In genomic region chr11:114699511-114699910, GRCm38 (mm10) we compare ENCODE assay signal across 8 mouse cellular contexts. TPM values are rescaled to one million over a fixed set of nuclear protein-coding genes. Genes with fewer than 3 reads are reported as not detected.
DNase-seq lines count a peak whose midpoint lies in the region; ATAC-seq and TF ChIP-seq lines count a peak whose summit lies in the region.

No protein-coding gene starts in this region.

- H3K4me1 ChIP-seq in kidney, embryonic 14.5 days (ENCODE audit: control insufficient read depth, insufficient read depth, low read length): no peaks in the 10 kb centered on the region
- peaks cover 16% of the 10 kb centered on the region for H3K4me1 ChIP-seq in thymus, adult 2 months (replicated peaks; ENCODE audit: control insufficient read depth, insufficient read depth, low read length)
- peaks cover 21% of the 10 kb centered on the region for H3K4me1 ChIP-seq in forebrain, embryonic 14.5 days (ENCODE audit: control insufficient read depth, insufficient read depth, low read length)

- H3K36me3 ChIP-seq in kidney, embryonic 14.5 days (ENCODE audit: control insufficient read depth, insufficient read depth, low read length): no peaks in the 10 kb centered on the region; the same call in 1 of the 2 replicates
- no peaks in the 10 kb centered on the region for H3K36me3 ChIP-seq in thymus, adult 2 months (ENCODE audit: control insufficient read depth, insufficient read depth, low read length)
- H3K36me3 ChIP-seq in forebrain, embryonic 14.5 days (ENCODE audit: control insufficient read depth, insufficient read depth, low read length): peaks cover 10% of the 10 kb centered on the region

- no peak overlapping the region for H3K27ac ChIP-seq in kidney, embryonic 14.5 days (ENCODE audit: low read depth, low read length)
- no peak overlapping the region for H3K27ac ChIP-seq in thymus, adult 2 months (ENCODE audit: control insufficient read depth, insufficient read depth, low read length)
- no peak overlapping the region for H3K27ac ChIP-seq in forebrain, embryonic 14.5 days (ENCODE audit: low read depth, low read length)

- no peak overlapping the region for H3K4me3 ChIP-seq in kidney, embryonic 14.5 days (ENCODE audit: low read length)
- H3K4me3 ChIP-seq in thymus, adult 2 months (ENCODE audit: control insufficient read depth, insufficient read depth, low read length): no peak overlapping the region
- H3K4me3 ChIP-seq in forebrain, embryonic 14.5 days (ENCODE audit: low read depth, low read length): no peak overlapping the region

- ATAC-seq in kidney, embryonic 14.5 days (ENCODE audit: low FRiP score, low TSS enrichment): no peak
- no peak for ATAC-seq in forebrain, embryonic 14.5 days

- intact Hi-C loops in gastrocnemius, postnatal 36 days (cut with DNase I): no loop called here

- no peak overlapping the region for H3K9ac ChIP-seq in kidney, embryonic 14.5 days (ENCODE audit: low read depth, low read length)
- H3K9ac ChIP-seq in forebrain, embryonic 14.5 days (ENCODE audit: low read length): no peak overlapping the region

- H3K4me2 ChIP-seq in kidney, embryonic 14.5 days (replicated peaks; ENCODE audit: low read depth, low read length): no peak overlapping the region
- no peak overlapping the region for H3K4me2 ChIP-seq in forebrain, embryonic 14.5 days (ENCODE audit: low read length)

- TF ChIP-seq POLR2A in thymus, adult 2 months (IDR thresholded peaks at IDR 0.05; ENCODE audit: control insufficient read depth, extremely low read depth, insufficient read depth, low read length, poor library complexity): 0 out of 2 replicates have a peak, but pooled peaks have one; percentile 11

- no peaks in the 10 kb centered on the region for H3K9me3 ChIP-seq in kidney, embryonic 14.5 days (ENCODE audit: control insufficient read depth, low read length)
- H3K9me3 ChIP-seq in forebrain, embryonic 14.5 days (replicated peaks; ENCODE audit: control insufficient read depth, low read length): no peaks in the 10 kb centered on the region

- WGBS in kidney, embryonic 14.5 days: 79% methylated on average over 12 of the region's 12 CpGs
- 50% methylated on average over 12 of the region's 12 CpGs for WGBS in thymus, adult 2 months
- WGBS in forebrain, embryonic 14.5 days: 89% methylated on average over 12 of the region's 12 CpGs

- DNase-seq in kidney, adult 11 months: peak; percentile 47
- DNase-seq in gastrocnemius, postnatal 36 days: peak; percentile 60 to 72
- peak; percentile 79 for DNase-seq in kidney, postnatal 14 days
- DNase-seq in thymus, adult 2 months: peak; percentile 54
- no peak for DNase-seq in embryo, embryonic 10.5 days (ENCODE audit: low spot score)
- DNase-seq in forebrain, embryonic 14.5 days (ENCODE audit: low spot score): no peak
- DNase-seq in cerebellum, postnatal 36 days: no peak

- TF ChIP-seq CTCF in thymus, adult 2 months (IDR thresholded peaks at IDR 0.05; ENCODE audit: borderline replicate concordance, control insufficient read depth, extremely low read depth, insufficient read depth, low read length, poor library complexity): no peak

- H3K27me3 ChIP-seq in kidney, embryonic 14.5 days (ENCODE audit: control insufficient read depth, insufficient read depth, low read length): no peaks in the 10 kb centered on the region
- H3K27me3 ChIP-seq in thymus, adult 2 months (ENCODE audit: control insufficient read depth, insufficient read depth, low read length): no peaks in the 10 kb centered on the region
- no peaks in the 10 kb centered on the region for H3K27me3 ChIP-seq in forebrain, embryonic 14.5 days (replicated peaks; ENCODE audit: control insufficient read depth, insufficient read depth, low read length)

RNA-seq across cellular contexts. Expression of gene Ttyh2, which starts 24.3 kb away (rescaled TPM):
- 9.1 and 10.4 TPM in 2 replicates for polyA plus RNA-seq in kidney, embryonic 14.5 days (2014; fragmentation: Nextera tagmentation; extraction: Ambion mirVana)
- total RNA-seq in gastrocnemius, postnatal 36 days (2021): 10 to 100 TPM; 16.0 to 19.4 TPM
- 17.1 and 17.3 TPM in 2 replicates for polyA plus RNA-seq in thymus, adult 2 months (2012; rRNA removed)
- 24.0 and 25.2 TPM in 2 replicates for polyA plus RNA-seq in forebrain, embryonic 14.5 days (2014; fragmentation: Nextera tagmentation; extraction: Ambion mirVana)

RNA-seq across cellular contexts. Expression of gene Dnaic2, which starts 27.7 kb away (rescaled TPM):
- polyA plus RNA-seq in kidney, embryonic 14.5 days (2014; fragmentation: Nextera tagmentation; extraction: Ambion mirVana): 0.28 and 0.36 TPM in 2 replicates
- under 1 TPM; 0.07 to 0.33 TPM for total RNA-seq in gastrocnemius, postnatal 36 days (2021)
- 1.9 TPM in 2 replicates for polyA plus RNA-seq in thymus, adult 2 months (2012; rRNA removed)
- polyA plus RNA-seq in forebrain, embryonic 14.5 days (2014; fragmentation: Nextera tagmentation; extraction: Ambion mirVana): 2.1 and 3.0 TPM in 2 replicates

RNA-seq across cellular contexts. Expression of gene Rpl38, which starts 31.2 kb away (rescaled TPM):
- polyA plus RNA-seq in kidney, embryonic 14.5 days (2014; fragmentation: Nextera tagmentation; extraction: Ambion mirVana): 1,061 and 1,397 TPM in 2 replicates
- total RNA-seq in gastrocnemius, postnatal 36 days (2021): 100 to 1,000 TPM; 432 to 556 TPM
- 481 and 516 TPM in 2 replicates for polyA plus RNA-seq in thymus, adult 2 months (2012; rRNA removed)
- 739 and 915 TPM in 2 replicates for polyA plus RNA-seq in forebrain, embryonic 14.5 days (2014; fragmentation: Nextera tagmentation; extraction: Ambion mirVana)

Comparison
In these comparisons a context has a peak if more than half of its experiments do, and no peak if none do; other contexts are left out.
1. DNase-seq: peak in kidney, adult 11 months (single experiment), gastrocnemius, postnatal 36 days (2 of 2), kidney, postnatal 14 days (single experiment) and thymus, adult 2 months (single experiment); none in embryo, embryonic 10.5 days (single experiment), forebrain, embryonic 14.5 days (single experiment) and cerebellum, postnatal 36 days (0 of 2).